Mouse (Mus musculus): Measurements from ENCODE around the gene E2f8. TPM values are rescaled to one million over a fixed set of nuclear protein-coding genes. Genes with fewer than 3 reads are reported as not detected.
A peak's percentile ranks its signal among the peaks of the same experiment; 100 is the strongest.

The E2f8 gene
- 3.8 and 5.3 TPM in 2 replicates for total RNA-seq (2012; rRNA removed)
- total RNA-seq (2014; rRNA removed): 2.4 and 2.6 TPM in 2 replicates
- 14.1 and 17.1 TPM in 2 replicates for polyA plus RNA-seq (2012; ENCODE audit: insufficient read length, low read depth)

GRCm38 (mm10) chr7:48881486-48881885, at the start of gene E2f8:
E2f8 (minus strand) TSS chr7:48881596.
- peak within 1 kb of the TSS; percentile 66 to 87 (median 70) for H3K4me3 ChIP-seq (replicated peaks in 1 of 3; ENCODE audit: low read depth in 2 of 3, low read length in 2 of 3, poor library complexity in 1 of 3)
- no peaks in the 10 kb centered on the region; the same call in 1 of the 2 replicates for H3K79me2 ChIP-seq (replicated peaks; ENCODE audit: control insufficient read depth, extremely low read depth, insufficient read depth, poor library complexity, severe bottlenecking)
- H3K9me3 ChIP-seq (replicated peaks; ENCODE audit: low read length): no peaks in the 10 kb centered on the region
- H3K4me2 ChIP-seq (ENCODE audit: insufficient read depth, low read depth, poor library complexity, severe bottlenecking): peak within 1 kb of the TSS; percentile 86
- H3K9ac ChIP-seq (ENCODE audit: insufficient read depth, low read depth): peak within 1 kb of the TSS; percentile 95
- no peak for TF ChIP-seq MEF2A (IDR thresholded peaks at IDR 0.05; ENCODE audit: borderline replicate concordance, low read depth, low read length)
- peak; percentile 51; the same call in 1 of the 2 replicates for TF ChIP-seq CHD2 (IDR thresholded peaks at IDR 0.05; ENCODE audit: low read length)
- in situ Hi-C loops (cut with MboI; ENCODE audit: low pct_ligation_motif_present, low pct_unique_long_range_greater_than_20kb, low sequenced_read_pairs): no loop called here
- peak; percentile 48 for DNase-seq (ENCODE audit: extremely low read depth)
- peak within 1 kb of the TSS; percentile 29; the same call in 1 of the 2 replicates for H3K27ac ChIP-seq (ENCODE audit: insufficient read depth, low read depth)
- H3K27me3 ChIP-seq (replicated peaks): peaks cover 46% of the 10 kb centered on the region
- dilution Hi-C loops (cut with MboI; ENCODE audit: extremely low pct_ligation_motif_present, extremely low pct_unique_long_range_greater_than_20kb, low sequenced_read_pairs): no loop called here
- peaks cover 8 to 20% of the 10 kb centered on the region in 2 experiments for H3K36me3 ChIP-seq (replicated peaks in 1 of 2; ENCODE audit: control insufficient read depth in 1 of 2, insufficient read depth in 1 of 2, low read length in 1 of 2)
- peaks cover 4 to 13% of the 10 kb centered on the region in 2 experiments; a peak in 3 of 4 replicates for H3K4me1 ChIP-seq (ENCODE audit: control insufficient read depth in 1 of 2, insufficient read depth in 2 of 2)

- Histone ChIP-seq H3K4me1 (ENCODE audit: control insufficient read depth in 1 of 2, insufficient read depth in 2 of 2) (0 out of 4 replicates have a peak, but pooled peaks cover 0 to 4% of the 10 kb centered on the region in 2 experiments), H3K27ac (ENCODE audit: insufficient read depth, low read depth) (no peak overlapping the region), H3K27me3 (replicated peaks) (peaks cover 29% of the 10 kb centered on the region), H3K4me3 (replicated peaks in 1 of 3; ENCODE audit: low read depth in 2 of 3, low read length in 2 of 3, poor library complexity in 1 of 3) (no peak overlapping the region), H3K79me2 (replicated peaks; ENCODE audit: control insufficient read depth, extremely low read depth, insufficient read depth, poor library complexity, severe bottlenecking) (no peaks in the 10 kb centered on the region), H3K4me2 (ENCODE audit: insufficient read depth, low read depth, poor library complexity, severe bottlenecking) (no peak overlapping the region), H3K9ac (ENCODE audit: insufficient read depth, low read depth) (no peak overlapping the region), H3K9me3 (replicated peaks; ENCODE audit: low read length) (no peaks in the 10 kb centered on the region), H3K36me3 (replicated peaks in 1 of 2; ENCODE audit: control insufficient read depth in 1 of 2, insufficient read depth in 1 of 2, low read length in 1 of 2) (no peaks in the 10 kb centered on the region)
- DNase-seq (ENCODE audit: extremely low read depth): no peak
- dilution Hi-C loops (cut with MboI; ENCODE audit: extremely low pct_ligation_motif_present, extremely low pct_unique_long_range_greater_than_20kb, low sequenced_read_pairs): no loop called here
- in situ Hi-C loops (cut with MboI; ENCODE audit: low pct_ligation_motif_present, low pct_unique_long_range_greater_than_20kb, low sequenced_read_pairs): no loop called here
- no peak for TF ChIP-seq ZC3H11A (IDR thresholded peaks at IDR 0.05; ENCODE audit: low read depth, low read length)
Measured at GRCm38 (mm10) chr7:48930399-48930798, 49.0 kb upstream of the E2f8 start.

GRCm38 (mm10) chr7:48928364-48928763, 47.0 kb upstream of the E2f8 start:
- no peak overlapping the region for H3K4me2 ChIP-seq (ENCODE audit: insufficient read depth, low read depth, poor library complexity, severe bottlenecking)
- no peaks in the 10 kb centered on the region for H3K36me3 ChIP-seq (replicated peaks in 1 of 2; ENCODE audit: control insufficient read depth in 1 of 2, insufficient read depth in 1 of 2, low read length in 1 of 2)
- H3K79me2 ChIP-seq (replicated peaks; ENCODE audit: control insufficient read depth, extremely low read depth, insufficient read depth, poor library complexity, severe bottlenecking): no peaks in the 10 kb centered on the region
- DNase-seq (ENCODE audit: extremely low read depth): peak; percentile 27
- in situ Hi-C loops (cut with MboI; ENCODE audit: low pct_ligation_motif_present, low pct_unique_long_range_greater_than_20kb, low sequenced_read_pairs): loop anchor here (5.0 kb wide), 1 partner anchor 41 kb away; no protein-coding TSS in a partner anchor
- H3K9me3 ChIP-seq (replicated peaks; ENCODE audit: low read length): no peaks in the 10 kb centered on the region
- H3K9ac ChIP-seq (ENCODE audit: insufficient read depth, low read depth): no peak overlapping the region
- peaks cover 8 to 9% of the 10 kb centered on the region in 2 experiments; a peak in 3 of 4 replicates for H3K4me1 ChIP-seq (ENCODE audit: control insufficient read depth in 1 of 2, insufficient read depth in 2 of 2)
- no peak overlapping the region for H3K27ac ChIP-seq (ENCODE audit: insufficient read depth, low read depth)
- H3K27me3 ChIP-seq (replicated peaks): peaks cover 16% of the 10 kb centered on the region
- TF ChIP-seq MAFK (IDR thresholded peaks at IDR 0.05; ENCODE audit: insufficient replicate concordance, low read length) (no peak), SMC3 (IDR thresholded peaks at IDR 0.05; ENCODE audit: low read depth, low read length) (peak; percentile 58), RAD21 (IDR thresholded peaks at IDR 0.05; ENCODE audit: low read depth, low read length) (peak; percentile 41), CTCF (conservative IDR thresholded peaks at IDR 0.05 in 1 of 2, IDR thresholded peaks at IDR 0.05 in 1 of 2; ENCODE audit: low read depth in 2 of 2, low read length in 2 of 2) (peak; percentile 35 to 65; a peak in 2 of 4 replicates)
- dilution Hi-C loops (cut with MboI; ENCODE audit: extremely low pct_ligation_motif_present, extremely low pct_unique_long_range_greater_than_20kb, low sequenced_read_pairs): no loop called here
- H3K4me3 ChIP-seq (replicated peaks in 1 of 3; ENCODE audit: low read depth in 2 of 3, low read length in 2 of 3, poor library complexity in 1 of 3): no peak overlapping the region

Measured in CH12.LX (cell line).